Mouse (Mus musculus) layer of hippocampus, adult 2 months (tissue): Measurements from ENCODE around the gene Wdr45. TPM values are rescaled to one million over a fixed set of nuclear protein-coding genes. Genes with fewer than 3 reads are reported as not detected.
A peak's percentile ranks its signal among the peaks of the same experiment; 100 is the strongest.

Experiments
- DNase-seq, 2 experiments: peaks; one replicate each; pipeline ENCODE4 v3.0.0; 2022; ENCODE audit warnings: low spot score in 2 of 2
- H3K27ac ChIP-seq: fragments of 200-600 bp; 2 replicates; pipeline ENCODE4 v1.8.1; 2022
- H3K4me3 ChIP-seq: fragments of 200-600 bp; 2 replicates; pipeline ENCODE4 v1.8.1; 2022; ENCODE audit warnings: mild to moderate bottlenecking
- CTCF ChIP-seq: fragments of 200-600 bp; conservative IDR thresholded peaks from 2 replicates; pipeline ENCODE4 v1.8.1; 2022; ENCODE audit warnings: antibody characterized with exemption, mild to moderate bottlenecking, moderate library complexity
- total RNA-seq, 2 experiments: library from RNA; stranded (reverse); gene quantifications; 2 replicates each; pipeline ENCODE4 v1.2.3; 2021

The Wdr45 gene
- total RNA-seq, 2 experiments from 2014 or later = 63.9 to 68.2 TPM

DNA sequence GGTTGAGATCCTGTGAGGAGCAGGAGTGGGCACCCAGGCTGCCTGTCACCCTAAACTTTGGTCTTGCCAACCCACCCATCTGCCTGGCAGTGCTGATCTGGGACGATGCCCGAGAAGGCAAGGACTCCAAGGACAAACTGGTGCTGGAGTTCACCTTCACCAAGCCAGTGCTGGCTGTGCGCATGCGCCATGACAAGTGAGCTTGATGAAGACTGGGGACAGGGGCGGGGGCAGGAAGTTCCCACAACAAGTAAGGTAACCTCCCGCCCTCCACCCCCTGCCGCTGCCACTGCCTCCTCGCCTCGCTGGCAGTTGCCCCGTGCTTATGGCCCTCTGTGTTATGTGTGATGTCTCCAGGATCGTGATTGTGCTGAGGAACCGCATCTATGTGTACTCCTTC is 11.7 kb downstream of the Wdr45 start:
- no peak overlapping the region for H3K27ac ChIP-seq
- no peak for TF ChIP-seq CTCF

GRCm38 (mm10) chrX:7727176-7727575 is 13.0 kb downstream of the Wdr45 start:
- no peak for TF ChIP-seq CTCF
- DNase-seq = no peak
- H3K4me3 ChIP-seq = no peak overlapping the region
- H3K27ac ChIP-seq = no peak overlapping the region

More for the DNA sequence above, 11.7 kb downstream of the Wdr45 start:
- no peak overlapping the region for H3K4me3 ChIP-seq
- DNase-seq = no peak

- Histone ChIP-seq H3K4me3 (peak within 1 kb of the TSS; percentile 55), H3K27ac (peak within 1 kb of the TSS; percentile 87)
- DNase-seq = peak; percentile 73 to 88
- TF ChIP-seq CTCF = peak; percentile 5; the same call in 1 of the 2 replicates
These were observed 14.2 kb downstream of the Wdr45 start, which contains the start of gene Praf2 for GRCm38 (mm10) chrX:7728215-7728921. Praf2 (plus strand) TSS chrX:7728439.

DNA sequence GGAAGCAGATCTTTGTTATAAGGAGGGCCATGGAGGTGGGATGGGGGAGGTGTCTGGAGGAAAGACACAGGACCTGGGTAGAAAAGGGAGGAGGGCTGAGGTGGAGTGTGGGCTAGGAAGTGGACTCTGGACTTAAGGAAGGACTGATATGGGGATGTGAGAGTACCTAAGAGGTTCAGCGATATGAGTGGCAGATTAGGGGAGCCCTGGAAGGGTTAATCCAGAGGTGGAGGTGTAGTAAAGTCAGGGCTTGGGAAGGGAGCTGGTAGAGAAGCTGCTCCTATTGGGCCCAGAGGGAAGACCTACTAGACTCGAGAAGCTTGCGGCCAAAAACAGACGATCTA is 14.8 kb downstream of the Wdr45 start:
- Histone ChIP-seq H3K4me3 (peak overlapping the region; percentile 55), H3K27ac (peak overlapping the region; percentile 87)
- no peak for TF ChIP-seq CTCF
- DNase-seq = no peak

DNA sequence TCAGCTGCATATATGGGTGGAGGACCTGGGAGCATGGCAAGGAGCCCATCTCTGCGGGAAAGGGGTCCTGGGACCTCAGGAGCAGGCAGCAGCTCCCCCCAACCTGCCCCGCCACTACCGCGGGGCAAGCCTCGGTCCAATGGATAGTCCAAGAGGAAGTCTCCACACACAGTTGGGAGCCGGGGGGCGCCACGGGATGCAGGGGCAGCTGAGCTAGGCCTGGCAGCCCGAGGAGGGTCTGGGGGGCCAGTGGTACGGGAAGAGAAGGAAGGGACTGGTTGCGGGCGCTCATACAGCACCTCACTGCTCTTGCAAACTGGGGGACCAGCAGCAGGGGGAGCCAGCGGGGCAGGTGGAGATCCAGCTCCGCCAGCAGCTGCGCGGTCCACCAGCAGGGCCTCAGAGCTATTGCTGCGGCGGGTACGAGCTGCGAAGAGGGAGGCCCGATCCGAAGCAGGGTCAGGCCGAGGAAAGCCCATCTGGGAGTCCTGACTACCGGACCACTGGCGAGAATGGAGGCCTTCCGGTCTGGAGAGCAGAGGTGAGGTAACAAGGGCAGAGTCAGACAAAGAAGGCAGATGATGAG is 19.5 kb downstream of the Wdr45 start:
- TF ChIP-seq CTCF = peak; percentile 78
- Histone ChIP-seq H3K27ac (no peak overlapping the region), H3K4me3 (peak overlapping the region; percentile 23; the same call in 1 of the 2 replicates)
- DNase-seq = peak in 1 of 2 experiments; percentile 63

- no peak overlapping the region for H3K4me3 ChIP-seq
- no peak for DNase-seq
- no peak for TF ChIP-seq CTCF
- H3K27ac ChIP-seq = no peak overlapping the region
These were observed 25.4 kb downstream of the Wdr45 start for GRCm38 (mm10) chrX:7739336-7740081.

- no peak for DNase-seq
- no peak overlapping the region for H3K4me3 ChIP-seq
- TF ChIP-seq CTCF = no peak
- H3K27ac ChIP-seq = no peak overlapping the region
These were observed 26.1 kb downstream of the Wdr45 start for GRCm38 (mm10) chrX:7740082-7740819.

GRCm38 (mm10) chrX:7741103-7741502 is 27.0 kb downstream of the Wdr45 start:
- no peak overlapping the region for H3K27ac ChIP-seq
- TF ChIP-seq CTCF = no peak
- DNase-seq = no peak
- H3K4me3 ChIP-seq = no peak overlapping the region

DNA sequence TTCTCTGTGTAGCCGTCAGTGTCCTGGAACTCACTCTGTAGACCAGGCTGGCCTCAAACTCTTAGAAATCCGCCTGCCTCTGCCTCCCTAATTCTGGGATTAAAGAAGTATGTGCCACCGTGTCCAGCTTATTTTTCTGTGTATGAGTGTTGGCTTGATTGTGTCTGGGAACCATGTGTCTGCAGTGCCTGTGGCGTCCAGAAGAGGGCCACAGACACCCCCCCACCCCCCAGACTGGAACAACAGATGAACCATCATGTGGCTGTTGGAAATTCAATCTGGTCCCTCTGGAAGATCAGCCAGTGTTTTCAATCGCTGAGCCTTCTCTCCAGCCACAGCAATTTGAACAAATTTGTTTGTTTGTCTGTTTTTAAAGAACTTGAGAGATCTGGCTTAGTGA is 29.3 kb downstream of the Wdr45 start:
- TF ChIP-seq CTCF = peak; percentile 74
- Histone ChIP-seq H3K4me3 (no peak overlapping the region), H3K27ac (no peak overlapping the region)
- no peak for DNase-seq

- no peak overlapping the region for H3K27ac ChIP-seq
- DNase-seq = no peak
- no peak for TF ChIP-seq CTCF
These were observed 30.8 kb downstream of the Wdr45 start for GRCm38 (mm10) chrX:7744940-7745339.

DNA sequence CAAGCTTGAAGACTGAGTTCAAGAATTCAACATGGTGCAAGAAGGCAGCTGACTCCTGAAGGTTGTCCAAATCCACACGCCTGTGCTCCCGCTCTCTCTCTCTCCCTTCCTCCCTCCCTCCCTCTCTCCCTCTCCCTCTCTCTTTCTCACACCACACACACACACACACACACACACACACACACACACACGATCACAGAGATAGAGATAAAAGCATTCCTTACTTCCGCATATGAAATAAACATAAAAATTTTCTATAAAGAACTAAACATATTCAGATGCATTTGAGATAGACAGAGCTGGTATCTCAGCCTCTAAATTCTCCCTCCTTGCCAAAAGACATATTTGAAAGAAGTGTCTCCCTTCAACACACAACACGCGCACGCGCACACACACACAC is 31.3 kb downstream of the Wdr45 start:
- TF ChIP-seq CTCF = no peak
- Histone ChIP-seq H3K4me3 (no peak overlapping the region), H3K27ac (no peak overlapping the region)
- DNase-seq = no peak

More at GRCm38 (mm10) chrX:7744940-7745339, 30.8 kb downstream of the Wdr45 start:
- H3K4me3 ChIP-seq = no peak overlapping the region

DNA sequence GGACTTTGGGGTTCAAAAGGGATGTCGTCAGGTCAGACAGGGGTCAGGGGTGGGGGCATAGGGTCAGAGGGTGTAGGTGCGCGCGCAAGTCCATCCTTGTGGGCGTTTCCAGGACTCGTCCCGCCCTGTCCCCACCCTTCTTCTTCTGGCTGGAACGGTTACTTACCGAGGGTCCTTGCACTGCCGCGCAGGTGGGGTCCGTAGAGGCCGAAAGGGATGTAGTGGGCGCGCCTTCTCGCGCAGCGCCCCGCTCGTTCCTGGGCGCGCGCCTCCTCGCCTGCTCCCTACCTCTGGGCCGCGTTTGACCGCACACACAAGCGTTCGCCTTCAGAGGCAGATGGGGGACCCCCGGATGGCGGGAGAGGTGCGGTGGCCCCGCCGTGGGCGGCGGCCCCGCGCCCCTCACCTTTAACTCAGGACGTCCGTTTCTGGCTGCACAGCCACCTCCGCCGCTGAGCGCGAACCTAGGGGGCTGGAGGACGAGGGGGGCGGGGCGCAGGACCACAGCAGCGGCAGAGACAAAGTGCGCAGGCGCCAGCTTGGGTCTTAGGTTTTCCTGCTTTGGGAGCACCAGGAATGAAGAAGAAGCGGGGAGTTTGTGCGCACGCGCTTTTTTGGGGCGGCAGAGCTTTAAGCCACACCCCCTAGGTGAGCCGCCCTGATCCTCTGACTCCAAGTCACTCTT is 36.4 kb downstream of the Wdr45 start, which contains the start of gene Ccdc120:
Gene Ccdc120, minus strand, starts transcription at position 474 of the 685 bp plus-strand sequence.
- peak within 1 kb of the TSS; percentile 69 for H3K4me3 ChIP-seq
- peak; percentile 67 to 74 for DNase-seq
- H3K27ac ChIP-seq = peak within 1 kb of the TSS; percentile 72
- TF ChIP-seq CTCF = no peak
